Mouse (Mus musculus) c-Kit-positive CD71-positive TER-119-negative erythroid progenitor cells, embryonic 14.5 days (primary cell): Measurements from ENCODE around the gene Muc1.
"Not testable (repeated sequence)": the region's sequence is repeated elsewhere in the genome, so short reads cannot be mapped to it uniquely, and the experiment has no call there.

Experiments used
- DNase-seq: peaks from one replicate; pipeline ENCODE4 v3.0.0-alpha.2; 2013; ENCODE audit warnings: low read depth

Muc1 gene

DNA sequence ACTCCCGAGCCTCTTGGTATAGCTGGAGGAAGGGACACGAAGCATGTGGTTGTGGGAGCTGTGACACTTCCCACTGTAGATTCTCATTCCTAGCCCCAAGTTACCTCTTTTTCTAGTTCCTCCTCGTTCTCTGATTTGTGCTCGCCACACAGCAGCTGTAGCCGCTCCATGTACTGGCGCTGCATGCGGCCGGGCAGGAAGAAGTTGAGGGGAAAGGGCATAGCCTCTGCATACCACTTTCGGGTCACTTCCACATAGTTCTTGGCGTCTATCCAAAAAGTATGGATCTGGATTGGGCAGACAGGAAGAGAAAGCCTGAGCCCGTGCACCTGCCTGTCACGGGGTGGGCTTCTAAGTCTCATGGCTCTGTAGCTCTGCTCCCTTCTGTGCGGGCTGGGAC, 18.7 kb upstream of the Muc1 start:
- DNase-seq: no peak

DNA sequence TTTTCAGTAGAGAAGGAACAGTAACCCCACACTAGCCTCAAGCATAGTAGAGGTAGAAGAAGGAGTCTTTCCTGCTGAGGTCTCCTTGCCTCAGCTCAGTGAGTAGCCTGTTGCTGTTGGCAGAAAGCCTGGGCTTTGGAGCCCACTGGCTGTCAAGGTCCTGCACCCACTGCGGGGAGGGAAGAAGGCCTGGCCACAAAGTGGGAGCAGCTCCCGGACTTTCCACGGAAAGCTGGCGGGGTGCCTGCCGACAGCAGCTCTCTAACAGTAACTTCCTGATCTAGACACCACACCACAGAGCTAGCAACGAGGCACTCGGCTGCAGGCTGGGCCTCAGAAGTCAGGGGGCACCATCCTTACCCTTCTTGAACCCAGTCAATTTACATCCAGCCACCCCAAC, 18.1 kb upstream of the Muc1 start:
- no peak for DNase-seq

DNA sequence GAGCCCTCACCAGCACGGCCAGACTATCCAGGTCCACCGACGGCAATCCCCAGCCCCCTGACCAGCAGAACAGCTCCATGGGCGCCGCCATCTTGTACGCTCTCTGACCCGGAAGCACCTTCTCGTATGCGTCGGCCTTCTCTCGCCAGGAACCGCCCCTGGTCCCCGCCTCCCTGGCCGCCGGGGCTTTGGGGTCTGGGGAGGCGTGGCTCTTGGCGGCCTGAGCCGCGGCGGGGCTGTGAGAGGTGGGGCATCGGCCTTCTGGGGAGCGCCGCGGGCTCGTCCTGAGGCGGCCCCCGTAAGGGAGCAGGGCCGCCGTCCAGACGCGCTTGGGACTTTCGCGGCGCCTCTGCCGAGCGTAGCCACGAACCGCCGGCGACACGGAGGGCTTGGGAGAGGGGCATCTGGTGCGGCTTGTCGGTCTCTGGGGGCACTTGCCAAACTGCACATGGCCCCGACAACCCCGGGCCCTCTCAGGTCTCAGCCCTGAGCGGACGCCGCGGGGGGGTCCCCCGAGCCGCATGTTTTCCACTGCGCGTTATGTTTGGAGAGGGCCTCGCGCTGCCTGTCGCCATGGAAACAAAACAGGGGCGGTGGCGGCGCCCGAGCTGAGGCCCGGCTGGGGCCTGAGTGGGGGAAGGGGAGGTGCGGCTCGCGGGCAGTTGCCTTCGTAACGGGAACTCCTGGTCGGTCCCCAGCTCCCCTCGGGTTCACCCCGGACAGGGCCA, 14.9 kb upstream of the Muc1 start:
- DNase-seq: peak; percentile 87

DNA sequence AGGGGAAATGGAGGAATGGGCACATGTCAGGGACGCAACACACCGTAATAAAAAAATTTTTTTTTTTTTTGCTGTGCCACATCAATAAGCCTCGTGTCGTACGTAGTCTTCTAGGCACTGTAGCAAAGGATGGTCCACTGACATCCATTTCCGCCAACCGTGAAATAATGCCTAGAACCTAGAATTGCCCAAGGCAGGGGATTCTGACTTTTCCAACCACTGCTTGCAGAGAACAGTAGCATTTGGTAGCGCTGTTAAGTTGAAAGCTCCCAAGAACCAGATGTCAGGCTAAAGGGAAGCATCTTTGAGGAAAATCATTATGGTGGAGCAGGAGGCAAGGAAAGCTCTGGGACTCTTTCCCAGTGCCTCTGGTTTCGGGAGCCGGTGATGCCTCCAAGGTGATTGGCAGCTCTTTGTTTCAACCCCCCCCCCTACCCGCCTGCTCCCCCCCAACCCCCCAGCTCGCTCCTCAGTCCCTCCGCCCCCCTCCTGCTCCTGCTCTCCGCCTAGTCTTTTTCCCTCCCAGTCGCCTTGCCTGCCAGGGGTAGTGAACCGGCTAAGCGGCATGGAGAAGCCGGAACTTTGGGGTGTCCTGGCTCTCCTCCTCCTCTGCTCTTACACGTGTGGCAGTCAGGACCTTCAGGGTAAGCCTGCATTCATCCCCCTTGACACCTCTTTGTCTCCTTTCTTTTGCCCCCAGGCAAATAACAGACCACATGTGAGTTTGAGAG, 14.0 kb upstream of the Muc1 start, which contains the start of gene Thbs3:
Thbs3 (plus strand) TSS at position 500 of the 731 bp plus-strand sequence.
- DNase-seq: no peak

GRCm38 (mm10) chr3:89215853-89216252, 13.0 kb upstream of the Muc1 start:
- DNase-seq: peak; percentile 90

DNA sequence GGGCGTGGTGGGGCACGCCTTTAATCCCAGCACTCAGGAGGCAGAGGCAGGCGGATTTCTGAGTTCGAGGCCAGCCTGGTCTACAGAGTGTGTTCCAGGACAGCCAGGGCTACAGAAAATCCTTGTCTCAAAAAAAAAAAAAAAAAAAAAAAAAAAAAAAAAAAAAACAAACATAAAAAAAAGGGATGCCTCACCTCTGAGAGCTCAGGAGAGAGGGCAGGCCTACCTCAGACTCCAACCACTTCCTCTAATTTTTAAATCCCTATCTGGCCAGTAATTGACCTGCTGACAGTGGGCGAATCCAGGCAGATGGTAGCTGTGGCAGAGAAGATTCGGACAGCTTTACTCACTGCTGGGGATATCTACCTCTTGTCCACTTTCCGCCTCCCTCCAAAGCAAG, 12.4 kb upstream of the Muc1 start:
- not testable (repeated sequence) for DNase-seq

GRCm38 (mm10) chr3:89218271-89218670, 10.6 kb upstream of the Muc1 start:
- DNase-seq: no peak

- no peak for DNase-seq
These were observed 9.3 kb upstream of the Muc1 start for GRCm38 (mm10) chr3:89219546-89219945.

DNA sequence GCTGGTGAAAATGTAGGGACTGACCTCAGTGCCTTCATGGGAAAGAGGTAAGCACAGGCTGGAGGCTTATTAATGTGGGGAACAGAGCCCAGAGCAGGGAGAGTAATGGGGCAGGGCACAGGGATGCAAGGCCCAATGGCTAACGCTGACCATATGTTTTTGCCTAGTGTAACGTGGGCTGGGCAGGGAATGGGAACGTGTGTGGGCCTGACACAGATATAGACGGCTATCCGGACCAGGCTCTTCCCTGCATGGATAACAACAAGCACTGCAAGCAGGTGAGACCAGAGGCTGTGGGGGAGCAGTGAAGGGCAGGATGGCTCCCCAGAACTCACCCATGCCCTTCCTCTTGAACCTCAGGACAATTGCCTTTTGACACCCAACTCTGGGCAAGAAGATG, 7.7 kb upstream of the Muc1 start:
- no peak for DNase-seq

- DNase-seq: no peak
These were observed 4.1 kb upstream of the Muc1 start for GRCm38 (mm10) chr3:89224796-89225195.

GRCm38 (mm10) chr3:89225321-89225815, 3.5 kb upstream of the Muc1 start:
- DNase-seq: no peak

- DNase-seq: no peak
These were observed 2.9 kb upstream of the Muc1 start for GRCm38 (mm10) chr3:89225918-89226317.

DNA sequence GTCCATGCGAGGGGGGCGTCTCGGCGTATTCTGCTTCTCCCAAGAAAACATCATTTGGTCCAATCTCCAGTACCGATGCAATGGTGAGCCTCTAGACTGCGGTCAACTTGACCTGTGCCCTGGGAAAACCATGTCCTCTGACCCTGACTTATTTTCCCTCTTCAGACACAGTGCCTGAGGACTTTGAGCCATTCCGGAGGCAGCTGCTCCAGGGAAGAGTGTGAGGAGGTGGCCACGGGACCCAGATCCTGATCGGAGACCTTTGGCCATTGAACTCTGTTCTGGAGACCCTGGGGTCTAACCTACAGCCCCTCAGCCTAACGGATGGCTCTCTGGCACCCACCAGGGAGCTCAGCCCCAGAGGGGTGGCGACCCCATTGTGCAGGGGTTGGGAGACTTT, 2.5 kb upstream of the Muc1 start:
- no peak for DNase-seq

DNA sequence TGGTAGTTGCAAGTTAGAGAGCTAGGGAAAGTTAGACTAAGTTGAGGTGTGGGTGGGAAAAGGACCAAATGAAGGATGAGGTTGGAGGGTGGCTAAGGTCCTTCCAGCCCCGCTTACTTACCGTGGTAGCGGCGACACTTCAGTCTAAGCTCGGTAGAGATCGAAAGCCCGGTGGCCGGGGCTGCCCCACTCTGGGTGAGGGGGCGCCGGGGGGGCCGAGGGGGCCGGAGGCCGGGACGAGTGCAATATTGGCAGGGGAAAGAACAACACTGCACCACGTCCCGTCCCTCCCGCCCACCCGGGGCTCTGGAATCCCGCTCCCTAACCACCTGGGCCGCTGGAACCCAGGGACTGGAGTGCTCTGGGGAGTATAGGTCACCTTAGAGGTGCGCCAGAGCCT, 2.0 kb upstream of the Muc1 start, which contains the start of gene Mtx1:
Mtx1 (minus strand) TSS at position 189 of the 400 bp plus-strand sequence.
- DNase-seq: no peak

DNA sequence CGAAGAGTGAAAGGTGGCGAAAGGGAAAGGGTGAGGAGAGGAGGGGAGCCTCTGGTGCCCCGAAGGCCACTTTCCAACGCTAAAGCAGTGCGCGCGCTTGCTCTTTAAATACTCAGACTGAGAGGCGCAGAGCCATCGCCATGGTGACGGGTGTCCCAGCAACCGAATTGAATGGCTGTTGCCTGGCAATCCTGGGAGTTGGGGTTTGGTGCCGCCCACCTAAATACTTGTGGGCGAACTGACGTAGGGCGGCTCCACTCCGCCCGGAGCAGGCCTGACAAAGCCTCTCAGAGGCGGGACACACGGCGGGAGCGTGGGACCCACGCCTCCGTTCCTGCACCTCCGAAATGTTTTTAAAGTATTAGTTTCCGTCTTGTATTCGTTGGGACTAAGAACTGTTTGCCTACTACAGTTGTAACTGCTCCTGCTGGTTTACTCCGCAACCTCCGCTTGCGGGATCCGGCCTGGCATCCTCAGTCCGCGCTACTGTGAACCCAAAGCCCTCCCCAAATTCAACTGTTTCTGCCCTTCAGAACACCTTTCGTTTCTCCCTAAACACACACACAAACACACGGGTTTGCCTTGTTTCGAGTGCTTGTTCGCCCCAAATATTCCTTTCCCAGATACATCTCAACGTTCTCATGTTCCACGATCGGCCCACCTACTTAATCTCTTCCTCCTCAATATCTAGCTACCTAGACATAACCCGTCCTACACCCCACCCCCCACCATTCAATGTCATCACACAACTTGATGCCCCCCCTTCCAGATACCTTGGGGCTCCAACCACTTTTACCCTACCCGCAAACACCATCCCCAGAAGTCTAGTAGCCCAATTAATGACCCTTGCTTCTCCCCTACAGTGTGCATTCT, 1.3 kb upstream of the Muc1 start:
- DNase-seq: peak; percentile 72

GRCm38 (mm10) chr3:89228180-89228549, 692 bp upstream of the Muc1 start:
- DNase-seq: peak; percentile 74

- DNase-seq: no peak
These were observed 419 bp downstream of the Muc1 start for GRCm38 (mm10) chr3:89229276-89229675.

- no peak for DNase-seq
These were observed 1.7 kb downstream of the Muc1 start for GRCm38 (mm10) chr3:89230561-89230960.

GRCm38 (mm10) chr3:89231345-89231744, 2.5 kb downstream of the Muc1 start:
- no peak for DNase-seq

DNA sequence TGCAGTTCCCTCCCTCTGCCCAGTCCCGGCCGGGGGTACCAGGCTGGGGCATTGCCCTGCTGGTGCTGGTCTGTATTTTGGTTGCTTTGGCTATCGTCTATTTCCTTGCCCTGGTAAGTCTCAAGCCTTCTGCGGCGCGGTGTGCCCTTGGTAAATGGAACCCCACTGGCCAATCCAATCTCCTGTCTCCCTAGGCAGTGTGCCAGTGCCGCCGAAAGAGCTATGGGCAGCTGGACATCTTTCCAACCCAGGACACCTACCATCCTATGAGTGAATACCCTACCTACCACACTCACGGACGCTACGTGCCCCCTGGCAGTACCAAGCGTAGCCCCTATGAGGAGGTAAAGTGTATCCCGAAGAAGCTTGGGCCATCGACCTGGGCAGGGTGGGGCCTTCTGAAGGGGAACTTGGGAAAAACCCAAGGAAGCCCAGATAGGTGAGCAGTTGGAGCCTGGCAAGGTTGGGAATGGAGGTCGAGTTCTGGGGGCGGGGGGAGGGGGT, 3.0 kb downstream of the Muc1 start:
- no peak for DNase-seq

DNA sequence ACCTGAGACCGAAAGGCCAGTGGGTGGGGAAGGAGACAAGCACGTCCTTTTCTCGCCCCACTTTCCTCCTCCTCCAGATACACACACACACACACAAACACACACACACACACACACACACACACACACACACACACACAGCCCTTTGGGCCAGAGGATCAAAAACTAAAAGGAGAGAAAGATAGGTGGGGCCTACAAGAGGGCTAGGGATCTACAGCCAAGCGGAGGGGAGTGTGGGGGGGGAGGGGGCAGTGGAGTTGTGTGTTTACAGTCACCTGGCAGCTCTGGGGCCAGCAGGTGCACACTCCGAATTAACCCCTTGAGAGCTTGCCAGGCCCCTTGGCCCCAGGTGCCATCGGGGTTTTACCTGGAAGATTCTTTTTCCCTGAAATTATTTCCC, 3.8 kb downstream of the Muc1 start:
- DNase-seq: no peak

DNA sequence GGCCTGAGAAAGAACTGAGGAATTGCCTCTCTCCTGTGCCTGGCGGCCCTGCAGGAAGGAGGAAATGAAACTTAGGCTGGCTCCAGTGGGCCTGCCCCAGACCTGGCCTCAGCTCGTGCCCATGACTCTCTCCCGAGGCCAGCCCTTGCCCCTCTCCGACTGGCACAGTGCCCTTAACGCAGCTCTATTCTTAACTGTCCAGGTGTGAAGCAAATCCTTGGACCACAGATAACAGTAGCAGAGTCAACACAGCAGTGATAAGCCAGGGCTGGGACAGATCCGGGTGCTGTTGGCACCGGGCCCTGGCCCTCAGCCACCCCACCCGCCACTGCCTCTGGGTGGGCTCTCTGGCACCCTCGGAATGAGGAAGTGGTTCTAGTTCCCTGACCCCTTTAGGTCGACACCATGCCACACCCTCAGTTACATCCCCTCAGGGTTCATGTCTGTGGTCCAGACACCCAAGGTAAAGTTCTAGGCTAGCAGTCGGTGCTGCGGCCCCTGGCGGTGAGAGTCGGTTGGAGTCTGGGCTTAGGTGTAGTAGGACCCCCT, 4.8 kb downstream of the Muc1 start:
- DNase-seq: no peak
